Mouse (Mus musculus) neural tube, embryonic 11.5 days (tissue): ENCODE measurements around the gene Ostm1. TPM values are rescaled to one million over a fixed set of nuclear protein-coding genes. Genes with fewer than 3 reads are reported as not detected.
A peak's percentile ranks its signal among the peaks of the same experiment; 100 is the strongest.

Source experiments
- ATAC-seq: fragments of 200-750 bp; cut with Nextera tagmentation; 2 replicates; pipeline ENCODE4 v1.8.0; 2017; ENCODE audit warnings: moderate number of reproducible peaks, mild to moderate bottlenecking, moderate TSS enrichment, moderate library complexity; ENCODE audit not compliant: insufficient read depth, low FRiP score, low TSS enrichment
- DNase-seq: peaks from one replicate; pipeline ENCODE4 v3.0.0-alpha.2; 2015; ENCODE audit warnings: low spot score
- H3K27ac ChIP-seq: fragments of 300-500 bp; sonication (generic); 2 replicates; pipeline ENCODE4 v1.5.1; 2014; ENCODE audit warnings: low read depth, mild to moderate bottlenecking, low read length
- H3K27me3 ChIP-seq: fragments of 300-500 bp; sonication (generic); 2 replicates; pipeline ENCODE4 v1.6.1; 2014; ENCODE audit warnings: mild to moderate bottlenecking, low read length, mixed read lengths; ENCODE audit not compliant: control insufficient read depth, insufficient read depth
- H3K36me3 ChIP-seq: fragments of 300-500 bp; sonication (generic); 2 replicates; pipeline ENCODE4 v1.6.1; 2014; ENCODE audit warnings: mild to moderate bottlenecking, low read length, moderate library complexity, mixed read lengths; ENCODE audit not compliant: control insufficient read depth, insufficient read depth
- H3K4me1 ChIP-seq: fragments of 300-500 bp; sonication (generic); 2 replicates; pipeline ENCODE4 v1.6.1; 2014; ENCODE audit warnings: low read length, mixed read lengths; ENCODE audit not compliant: control insufficient read depth, insufficient read depth
- H3K4me2 ChIP-seq: fragments of 300-500 bp; sonication (generic); 2 replicates; pipeline ENCODE4 v1.6.1; 2014; ENCODE audit warnings: low read depth, mild to moderate bottlenecking, moderate library complexity
- H3K4me3 ChIP-seq: fragments of 300-500 bp; sonication (generic); 2 replicates; pipeline ENCODE4 v1.5.1; 2014; ENCODE audit warnings: low read depth, low read length
- H3K9ac ChIP-seq: fragments of 300-500 bp; sonication (generic); 2 replicates; pipeline ENCODE4 v1.6.1; 2014; ENCODE audit warnings: mild to moderate bottlenecking, low read length
- H3K9me3 ChIP-seq: fragments of 300-500 bp; sonication (generic); 2 replicates; pipeline ENCODE4 v1.6.1; 2016; ENCODE audit warnings: low read length; ENCODE audit not compliant: control insufficient read depth
- WGBS: fragments of 180-500 bp; shearing (Covaris S2); extraction: QIAGEN DNeasy Blood & Tissue Kit; methylation state at CpG from one replicate; pipeline ENCODE4 v1.1.7; 2014; 5-methylcytosine and 5-hydroxymethylcytosine counted together
- polyA plus RNA-seq: library from polyadenylated mRNA; unstranded; fragments of >200 nt; fragmentation: Nextera tagmentation; extraction: Ambion mirVana; gene quantifications from 2 replicates; pipeline ENCODE4 v1.2.1, GENCODE M21; 2014

Gene Ostm1
- polyA plus RNA-seq, 1 experiment from 2014 or later, result 16.8 TPM

GRCm38 (mm10) chr10:42572971-42573370 lies 10.7 kb upstream of the Ostm1 start:
- ATAC-seq (no peak; the same call in 1 of the 2 replicates), DNase-seq (peak; percentile 24)
- no peak overlapping the region for H3K4me3 ChIP-seq
- no peak overlapping the region for H3K4me2 ChIP-seq
- H3K9ac ChIP-seq, result no peak overlapping the region
- peaks cover 95% of the 10 kb centered on the region for H3K27me3 ChIP-seq
- H3K9me3 ChIP-seq, result no peaks in the 10 kb centered on the region
- H3K4me1 ChIP-seq, result no peaks in the 10 kb centered on the region
- H3K27ac ChIP-seq, result no peak overlapping the region
- no peaks in the 10 kb centered on the region for H3K36me3 ChIP-seq
- 3% methylated on average over 15 of the region's 15 CpGs for WGBS

DNA sequence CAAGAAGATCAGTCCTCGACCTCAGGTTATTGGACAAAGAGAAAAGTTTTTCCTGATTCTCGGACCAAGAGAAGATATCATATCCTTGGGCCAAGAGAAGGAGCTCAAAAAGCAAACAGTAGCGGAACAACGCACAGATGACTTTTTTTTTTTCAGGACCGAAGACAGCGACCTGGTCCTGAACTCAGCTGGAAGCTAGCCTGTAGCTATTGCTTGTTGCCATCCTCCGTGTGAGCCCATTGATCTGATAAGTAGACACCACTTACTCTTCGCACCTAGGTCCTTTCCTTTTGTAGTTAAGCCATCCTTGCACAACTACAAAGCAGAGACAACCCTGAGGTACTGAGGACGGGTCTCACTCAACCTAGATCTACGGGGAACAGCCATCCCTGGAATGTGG lies 9.0 kb upstream of the Ostm1 start:
- Histone ChIP-seq H3K27me3 (peaks cover 97% of the 10 kb centered on the region), H3K4me3 (no peak overlapping the region), H3K9ac (no peak overlapping the region), H3K9me3 (no peaks in the 10 kb centered on the region), H3K27ac (no peak overlapping the region), H3K4me1 (no peaks in the 10 kb centered on the region), H3K4me2 (no peak overlapping the region), H3K36me3 (no peaks in the 10 kb centered on the region)
- DNase-seq (peak; percentile 28), ATAC-seq (no peak)
- 1% methylated on average over 10 of the region's 10 CpGs for WGBS

- ATAC-seq (no peak), DNase-seq (peak; percentile 17)
- Histone ChIP-seq H3K27ac (no peak overlapping the region), H3K4me3 (no peak overlapping the region), H3K36me3 (no peaks in the 10 kb centered on the region), H3K9me3 (no peaks in the 10 kb centered on the region), H3K27me3 (peaks cover 98% of the 10 kb centered on the region), H3K4me1 (0 out of 2 replicates have a peak, but pooled peaks cover 3% of the 10 kb centered on the region), H3K4me2 (no peak overlapping the region), H3K9ac (no peak overlapping the region)
- WGBS, result 1% methylated on average over 15 of the region's 15 CpGs
Observed at GRCm38 (mm10) chr10:42577525-42578280, 5.9 kb upstream of the Ostm1 start.

- WGBS, result 1% methylated on average over 15 of the region's 15 CpGs
- no peaks in the 10 kb centered on the region for H3K36me3 ChIP-seq
- H3K27ac ChIP-seq, result no peak overlapping the region
- H3K4me2 ChIP-seq, result no peak overlapping the region
- DNase-seq (no peak), ATAC-seq (no peak)
- peaks cover 98% of the 10 kb centered on the region for H3K27me3 ChIP-seq
- no peaks in the 10 kb centered on the region for H3K9me3 ChIP-seq
- H3K4me3 ChIP-seq, result no peak overlapping the region
- H3K4me1 ChIP-seq, result peaks cover 4% of the 10 kb centered on the region; the same call in 1 of the 2 replicates
- no peak overlapping the region for H3K9ac ChIP-seq
Observed at GRCm38 (mm10) chr10:42578281-42578675, 5.3 kb upstream of the Ostm1 start.

GRCm38 (mm10) chr10:42578698-42579474 lies 4.7 kb upstream of the Ostm1 start:
- no peaks in the 10 kb centered on the region for H3K9me3 ChIP-seq
- H3K36me3 ChIP-seq, result no peaks in the 10 kb centered on the region
- H3K27ac ChIP-seq, result no peak overlapping the region
- ATAC-seq (no peak), DNase-seq (no peak)
- under 1% methylated on average over 22 of the region's 22 CpGs for WGBS
- H3K4me3 ChIP-seq, result no peak overlapping the region
- peaks cover 98% of the 10 kb centered on the region for H3K27me3 ChIP-seq
- H3K9ac ChIP-seq, result no peak overlapping the region
- no peak overlapping the region for H3K4me2 ChIP-seq
- peaks cover 7% of the 10 kb centered on the region; the same call in 1 of the 2 replicates for H3K4me1 ChIP-seq

DNA sequence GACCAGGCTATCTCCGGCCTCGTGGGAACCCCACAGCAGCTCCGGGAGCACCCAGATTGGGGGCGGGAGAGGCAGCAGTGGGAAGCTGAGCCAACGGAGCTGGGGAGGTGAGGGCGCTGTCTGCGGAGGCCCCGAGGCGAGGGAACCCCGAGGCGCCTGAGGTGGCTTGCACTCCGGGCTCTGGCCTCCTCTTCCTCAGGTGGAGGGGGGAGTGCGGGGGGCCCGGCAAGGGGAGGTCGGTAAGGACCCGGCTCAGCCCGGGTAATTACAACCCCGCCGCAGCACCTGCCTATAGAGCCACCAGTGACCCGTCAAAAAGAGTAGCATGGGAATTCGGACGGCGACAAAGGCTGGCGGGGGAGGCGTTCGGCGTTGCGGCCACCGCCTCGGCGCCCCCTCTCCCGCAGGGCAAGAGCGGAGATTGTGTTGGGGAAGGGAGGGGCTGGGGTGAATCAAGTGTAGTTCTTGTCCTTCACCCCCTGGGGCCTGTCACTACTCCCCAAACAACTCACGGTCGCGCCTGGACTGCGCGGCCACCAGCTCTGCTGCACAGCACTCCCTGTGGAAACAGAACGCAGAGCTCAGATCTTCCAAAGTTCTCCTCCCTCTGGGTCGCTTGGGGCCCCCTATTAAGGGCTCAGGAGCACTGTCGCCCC lies 4.0 kb upstream of the Ostm1 start:
- Histone ChIP-seq H3K4me1 (peaks cover 11% of the 10 kb centered on the region), H3K4me2 (peak overlapping the region; percentile 3; the same call in 1 of the 2 replicates), H3K9ac (no peak overlapping the region), H3K9me3 (no peaks in the 10 kb centered on the region), H3K27me3 (peaks cover 98% of the 10 kb centered on the region), H3K27ac (no peak overlapping the region), H3K4me3 (no peak overlapping the region), H3K36me3 (no peaks in the 10 kb centered on the region)
- DNase-seq (peak; percentile 40), ATAC-seq (no peak)
- WGBS, result 0% methylated on average over 38 of the region's 41 CpGs

GRCm38 (mm10) chr10:42580131-42580950 lies 3.3 kb upstream of the Ostm1 start:
- Histone ChIP-seq H3K9me3 (no peaks in the 10 kb centered on the region), H3K4me1 (peaks cover 11% of the 10 kb centered on the region), H3K36me3 (no peaks in the 10 kb centered on the region), H3K4me2 (no peak overlapping the region), H3K27ac (no peak overlapping the region), H3K27me3 (peaks cover 98% of the 10 kb centered on the region), H3K9ac (no peak overlapping the region), H3K4me3 (no peak overlapping the region)
- DNase-seq (peak; percentile 49), ATAC-seq (no peak)
- WGBS, result under 1% methylated on average over 29 of the region's 29 CpGs

DNA sequence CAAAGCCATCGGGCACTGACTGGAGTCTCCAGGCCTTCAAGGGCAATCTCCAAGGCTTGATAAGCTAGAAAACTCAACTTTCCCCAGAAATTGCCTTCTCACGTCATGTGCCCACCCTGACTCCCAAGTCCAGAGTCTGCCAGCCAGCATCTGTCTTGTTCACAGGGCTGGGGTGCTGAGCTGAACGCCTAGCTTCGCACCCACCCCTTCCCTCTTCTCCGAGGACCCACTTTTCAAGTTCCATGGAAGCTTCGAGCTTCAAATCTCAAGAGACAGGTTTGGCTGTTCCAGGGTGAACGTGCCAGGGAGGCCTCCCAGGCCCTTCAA lies 2.7 kb upstream of the Ostm1 start:
- no peaks in the 10 kb centered on the region for H3K9me3 ChIP-seq
- no peak overlapping the region for H3K4me2 ChIP-seq
- peaks cover 11% of the 10 kb centered on the region for H3K4me1 ChIP-seq
- no peak overlapping the region for H3K4me3 ChIP-seq
- ATAC-seq (no peak), DNase-seq (no peak)
- H3K9ac ChIP-seq, result no peak overlapping the region
- no peak overlapping the region for H3K27ac ChIP-seq
- WGBS, result 1% methylated on average over 7 of the region's 7 CpGs
- H3K36me3 ChIP-seq, result no peaks in the 10 kb centered on the region
- H3K27me3 ChIP-seq, result peaks cover 98% of the 10 kb centered on the region
